8 mouse cellular contexts compared by ENCODE assay signal in genomic region chr5:92081326-92081725, GRCm38 (mm10). TPM values are rescaled to one million over a fixed set of nuclear protein-coding genes. Genes with fewer than 3 reads are reported as not detected.
DNase-seq lines count a peak whose midpoint lies in the region; ATAC-seq and TF ChIP-seq lines count a peak whose summit lies in the region.

No protein-coding gene starts in this region.

- H3K9ac ChIP-seq in forebrain, embryonic 11.5 days (ENCODE audit: low read length), result peak overlapping the region; percentile 97; the same call in 1 of the 2 replicates
- H3K9ac ChIP-seq in limb, embryonic 12.5 days (replicated peaks), result peak overlapping the region; percentile 96; the same call in 1 of the 2 replicates
- peak overlapping the region; percentile 34; the same call in 1 of the 2 replicates for H3K9ac ChIP-seq in neural tube, embryonic 15.5 days (replicated peaks)

- intact Hi-C loops in left cerebral cortex, adult 2 months (cut with DNase I), result loop anchor here (5.0 kb wide), 1 partner anchor 36 kb away; no protein-coding TSS in a partner anchor
- intact Hi-C loops in left cerebral cortex, postnatal 14 days (cut with DNase I), result no loop called here

- no peak for DNase-seq in left cerebral cortex, adult 2 months (ENCODE audit: extremely low spot score in 1 of 2, low spot score in 2 of 2)
- DNase-seq in left cerebral cortex, postnatal 14 days (ENCODE audit: low spot score in 2 of 2), result no peak
- DNase-seq in forebrain, embryonic 11.5 days (ENCODE audit: low spot score), result no peak
- DNase-seq in cerebellum, postnatal 25 days, result no peak
- DNase-seq in right cerebral cortex, adult 2 months (ENCODE audit: low spot score in 2 of 2), result no peak
- no peak for DNase-seq in gastrocnemius, adult 8-10 months (ENCODE audit: low spot score in 2 of 2)

- WGBS in forebrain, embryonic 11.5 days, result 74% methylated on average over 3 of the region's 3 CpGs
- 81% methylated on average over 3 of the region's 3 CpGs for WGBS in limb, embryonic 12.5 days
- 63% methylated on average over 3 of the region's 3 CpGs for WGBS in neural tube, embryonic 15.5 days

- H3K4me3 ChIP-seq in left cerebral cortex, adult 2 months, result peak overlapping the region; percentile 2; the same call in 1 of the 2 replicates
- peak overlapping the region; percentile 90 for H3K4me3 ChIP-seq in forebrain, embryonic 11.5 days (ENCODE audit: low read depth, low read length)
- peak overlapping the region; percentile 96 for H3K4me3 ChIP-seq in limb, embryonic 12.5 days (replicated peaks)
- H3K4me3 ChIP-seq in neural tube, embryonic 15.5 days (replicated peaks), result peak overlapping the region; percentile 98

- H3K27ac ChIP-seq in left cerebral cortex, adult 2 months, result no peak overlapping the region
- H3K27ac ChIP-seq in forebrain, embryonic 11.5 days (ENCODE audit: low read depth, low read length), result no peak overlapping the region
- H3K27ac ChIP-seq in limb, embryonic 12.5 days, result no peak overlapping the region
- no peak overlapping the region for H3K27ac ChIP-seq in neural tube, embryonic 15.5 days (replicated peaks)

- peak overlapping the region; percentile 56; the same call in 1 of the 2 replicates for H3K4me2 ChIP-seq in forebrain, embryonic 11.5 days (ENCODE audit: low read depth, low read length, severe bottlenecking)
- peak overlapping the region; percentile 69 for H3K4me2 ChIP-seq in limb, embryonic 12.5 days
- H3K4me2 ChIP-seq in neural tube, embryonic 15.5 days, result peak overlapping the region; percentile 69

- H3K4me1 ChIP-seq in forebrain, embryonic 11.5 days (replicated peaks; ENCODE audit: control insufficient read depth, insufficient read depth, low read length), result peaks cover 9% of the 10 kb centered on the region
- H3K4me1 ChIP-seq in limb, embryonic 12.5 days (replicated peaks), result peaks cover 28% of the 10 kb centered on the region
- H3K4me1 ChIP-seq in neural tube, embryonic 15.5 days, result peaks cover 41% of the 10 kb centered on the region

- H3K27me3 ChIP-seq in forebrain, embryonic 11.5 days (ENCODE audit: control insufficient read depth, insufficient read depth, low read length), result no peaks in the 10 kb centered on the region
- no peaks in the 10 kb centered on the region for H3K27me3 ChIP-seq in limb, embryonic 12.5 days
- no peaks in the 10 kb centered on the region for H3K27me3 ChIP-seq in neural tube, embryonic 15.5 days (replicated peaks)

- ATAC-seq in forebrain, embryonic 11.5 days (replicated peaks; ENCODE audit: low FRiP score), result no peak
- ATAC-seq in limb, embryonic 12.5 days (ENCODE audit: insufficient number of reproducible peaks, insufficient read depth, low FRiP score, low TSS enrichment, low read depth), result no peak
- ATAC-seq in neural tube, embryonic 15.5 days (ENCODE audit: low FRiP score), result no peak

- H3K36me3 ChIP-seq in forebrain, embryonic 11.5 days (ENCODE audit: control insufficient read depth, insufficient read depth, low read length), result no peaks in the 10 kb centered on the region
- H3K36me3 ChIP-seq in limb, embryonic 12.5 days, result no peaks in the 10 kb centered on the region
- H3K36me3 ChIP-seq in neural tube, embryonic 15.5 days, result no peaks in the 10 kb centered on the region

- no peaks in the 10 kb centered on the region for H3K9me3 ChIP-seq in forebrain, embryonic 11.5 days (ENCODE audit: control insufficient read depth, low read length)
- no peaks in the 10 kb centered on the region for H3K9me3 ChIP-seq in limb, embryonic 12.5 days
- H3K9me3 ChIP-seq in neural tube, embryonic 15.5 days (replicated peaks), result no peaks in the 10 kb centered on the region

- no peak for TF ChIP-seq CTCF in left cerebral cortex, adult 2 months (IDR thresholded peaks at IDR 0.05)

RNA-seq across cellular contexts. Expression of gene G3bp2, which starts 2.2 kb away (rescaled TPM):
- 100 to 1,000 TPM; 228 to 236 TPM for total RNA-seq in left cerebral cortex, adult 2 months (2021)
- 100 to 1,000 TPM; 176 to 179 TPM for total RNA-seq in left cerebral cortex, postnatal 14 days (2021)
- 269 and 276 TPM in 2 replicates for polyA plus RNA-seq in forebrain, embryonic 11.5 days (2014; fragmentation: Nextera tagmentation; extraction: Ambion mirVana)
- 209 and 226 TPM in 2 replicates for polyA plus RNA-seq in limb, embryonic 12.5 days (2016; fragmentation: Nextera tagmentation; extraction: Ambion mirVana)
- 325 and 357 TPM in 2 replicates for polyA plus RNA-seq in neural tube, embryonic 15.5 days (2015; fragmentation: Nextera tagmentation; extraction: Ambion mirVana)
- total RNA-seq in gastrocnemius, adult 8-10 months (2022), result 10 to 100 TPM; 53.3 to 63.2 (median 60.7) TPM

RNA-seq across cellular contexts. Expression of gene Cdkl2, which starts 37.6 kb away (rescaled TPM):
- total RNA-seq in left cerebral cortex, adult 2 months (2021), result 10 to 100 TPM; 33.8 to 34.6 TPM
- 10 to 100 TPM; 61.9 to 68.6 TPM for total RNA-seq in left cerebral cortex, postnatal 14 days (2021)
- 0.56 and 0.68 TPM in 2 replicates for polyA plus RNA-seq in forebrain, embryonic 11.5 days (2014; fragmentation: Nextera tagmentation; extraction: Ambion mirVana)
- polyA plus RNA-seq in limb, embryonic 12.5 days (2016; fragmentation: Nextera tagmentation; extraction: Ambion mirVana), result 0.29 and 0.36 TPM in 2 replicates
- polyA plus RNA-seq in neural tube, embryonic 15.5 days (2015; fragmentation: Nextera tagmentation; extraction: Ambion mirVana), result 14.0 and 17.4 TPM in 2 replicates
- 1 to 10 TPM; 4.2 to 7.5 (median 5.7) TPM for total RNA-seq in gastrocnemius, adult 8-10 months (2022)

RNA-seq across cellular contexts. Expression of gene Uso1, which starts 56.4 kb away (rescaled TPM):
- total RNA-seq in left cerebral cortex, adult 2 months (2021), result 10 to 100 TPM; 79.1 to 84.0 TPM
- total RNA-seq in left cerebral cortex, postnatal 14 days (2021), result 10 to 100 TPM; 65.8 to 66.1 TPM
- 24.2 and 25.7 TPM in 2 replicates for polyA plus RNA-seq in forebrain, embryonic 11.5 days (2014; fragmentation: Nextera tagmentation; extraction: Ambion mirVana)
- 47.9 and 50.1 TPM in 2 replicates for polyA plus RNA-seq in limb, embryonic 12.5 days (2016; fragmentation: Nextera tagmentation; extraction: Ambion mirVana)
- polyA plus RNA-seq in neural tube, embryonic 15.5 days (2015; fragmentation: Nextera tagmentation; extraction: Ambion mirVana), result 36.5 and 37.9 TPM in 2 replicates
- 10 to 100 TPM; 68.9 to 76.0 (median 74.1) TPM for total RNA-seq in gastrocnemius, adult 8-10 months (2022)

Comparison
In these comparisons a context has a peak if more than half of its experiments do, and no peak if none do; other contexts are left out.
1. H3K4me3 ChIP-seq: peak in every context shown above with its lines; median percentile 98 in neural tube, embryonic 15.5 days; 96 in limb, embryonic 12.5 days; 90 in forebrain, embryonic 11.5 days; 2 in left cerebral cortex, adult 2 months.
2. H3K9ac ChIP-seq: peak in every context shown above with its lines; median percentile 97 in forebrain, embryonic 11.5 days; 96 in limb, embryonic 12.5 days; 34 in neural tube, embryonic 15.5 days.
3. RNA of gene Cdkl2, which starts 37.6 kb away (total RNA-seq): 61.9 to 68.6 TPM in left cerebral cortex, postnatal 14 days and 33.8 to 34.6 TPM in left cerebral cortex, adult 2 months; 4.2 to 7.5 TPM in gastrocnemius, adult 8-10 months; every median in the first group is over 4 times any median in the second.
4. Peak in every context shown above with its lines, with median percentiles within 50 percentile points of each other: H3K4me2 ChIP-seq.